Mouse (Mus musculus) kidney, adult 2 months (tissue): Measurements from ENCODE around the gene Igf2bp2. TPM values are rescaled to one million over a fixed set of nuclear protein-coding genes. Genes with fewer than 3 reads are reported as not detected.

ENCODE experiments used
- DNase-seq: peaks from one replicate; pipeline ENCODE4 v3.0.0; 2021
- H3K27ac ChIP-seq: fragments of 200-500 bp; 2 replicates; pipeline ENCODE4 v1.5.1; 2012; ENCODE audit warnings: low read depth, low read length, control low read depth, inconsistent platforms; ENCODE audit not compliant: insufficient read depth
- H3K27me3 ChIP-seq: fragments of 200-500 bp; replicated peaks from 2 replicates; pipeline ENCODE4 v1.6.1; 2012; ENCODE audit warnings: mild to moderate bottlenecking, moderate library complexity, low read length, inconsistent platforms; ENCODE audit not compliant: control insufficient read depth, insufficient read depth
- H3K36me3 ChIP-seq: fragments of 200-500 bp; 2 replicates; pipeline ENCODE4 v1.6.1; 2012; ENCODE audit warnings: mild to moderate bottlenecking, moderate library complexity, low read length, inconsistent platforms; ENCODE audit not compliant: control insufficient read depth, insufficient read depth
- H3K4me1 ChIP-seq: fragments of 200-500 bp; 2 replicates; pipeline ENCODE4 v1.6.1; 2011; ENCODE audit warnings: low read length; ENCODE audit not compliant: control insufficient read depth, insufficient read depth
- H3K4me3 ChIP-seq: fragments of 200-500 bp; 2 replicates; pipeline ENCODE4 v1.5.1; 2011; ENCODE audit warnings: mild to moderate bottlenecking, low read depth, low read length, control low read depth; ENCODE audit not compliant: insufficient read depth
- CTCF ChIP-seq: fragments of 200-500 bp; conservative IDR thresholded peaks from 2 replicates; pipeline ENCODE4 v1.5.1; 2011; ENCODE audit warnings: low read depth, mild to moderate bottlenecking, control low read depth, low read length, moderate library complexity, mixed read lengths; ENCODE audit not compliant: insufficient read depth, insufficient read length
- POLR2A ChIP-seq: fragments of 200-500 bp; IDR thresholded peaks from one replicate; pipeline ENCODE4 v1.6.1; 2011; ENCODE audit warnings: low read depth, low read length, control low read depth
- WGBS: fragments of 180-500 bp; shearing (Covaris S2); methylation state at CpG from one replicate; pipeline ENCODE4 v1.1.7; 2018; 5-methylcytosine and 5-hydroxymethylcytosine counted together
- polyA plus RNA-seq: library from polyadenylated mRNA; depleted of rRNA; stranded (reverse); fragments of >200 nt; gene quantifications from 2 replicates; pipeline ENCODE4 v1.2.3, GENCODE M21; 2012; rRNA removed

The Igf2bp2 gene
- polyA plus RNA-seq, 1 experiment: 2.3 TPM

DNA sequence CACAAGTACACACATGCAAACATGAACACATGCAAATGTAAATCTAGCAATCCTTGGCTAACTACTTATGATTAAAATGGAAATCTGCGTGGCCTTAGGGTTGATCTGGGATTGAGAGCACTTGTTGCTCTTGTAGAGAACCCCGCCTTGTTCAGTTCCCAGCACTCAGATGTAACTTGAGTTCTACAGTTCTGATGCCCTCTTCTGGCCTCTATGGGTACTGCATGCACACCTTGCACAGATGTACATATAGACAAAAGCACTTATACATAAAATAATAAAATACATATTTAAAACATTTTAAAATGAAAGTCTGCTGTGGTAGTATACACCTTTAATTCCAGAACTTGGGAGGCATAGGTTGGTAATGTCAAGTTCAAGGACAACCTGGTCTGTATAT is 141.0 kb downstream of the Igf2bp2 start:
- 98% methylated on average over 2 of the region's 2 CpGs for WGBS
- no peaks in the 10 kb centered on the region for H3K27me3 ChIP-seq
- no peak overlapping the region for H3K4me3 ChIP-seq
- H3K4me1 ChIP-seq: no peaks in the 10 kb centered on the region
- H3K36me3 ChIP-seq: peaks cover 8% of the 10 kb centered on the region
- no peak for TF ChIP-seq POLR2A
- peak; percentile 29; the same call in 1 of the 2 replicates for TF ChIP-seq CTCF
- no peak overlapping the region for H3K27ac ChIP-seq
- peak; percentile 6 for DNase-seq

DNA sequence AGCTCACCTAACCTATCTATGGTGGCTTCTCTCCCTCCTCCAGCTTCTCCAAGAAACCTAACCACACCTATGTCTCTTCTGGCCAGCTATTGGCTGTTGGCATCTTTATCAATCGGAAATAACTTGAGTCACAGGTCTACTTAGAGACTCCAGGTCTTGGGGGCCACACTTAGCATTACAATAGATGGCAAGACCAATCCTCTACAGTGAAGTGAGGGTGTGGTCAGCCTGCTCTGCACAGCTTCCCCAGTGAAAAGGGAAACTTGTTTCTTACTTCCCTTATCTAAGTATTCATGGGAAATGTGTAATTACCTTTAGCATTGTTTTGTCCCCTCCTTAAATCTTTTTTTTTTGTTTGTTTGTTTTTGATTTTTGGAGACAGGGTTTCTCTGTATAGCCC is 147.5 kb downstream of the Igf2bp2 start:
- Histone ChIP-seq H3K27me3 (no peaks in the 10 kb centered on the region), H3K36me3 (peaks cover 1% of the 10 kb centered on the region), H3K27ac (no peak overlapping the region), H3K4me1 (no peaks in the 10 kb centered on the region), H3K4me3 (no peak overlapping the region)
- 94% methylated on average over 1 of the region's 1 CpGs for WGBS
- no peak for DNase-seq
- TF ChIP-seq POLR2A (no peak), CTCF (no peak)

DNA sequence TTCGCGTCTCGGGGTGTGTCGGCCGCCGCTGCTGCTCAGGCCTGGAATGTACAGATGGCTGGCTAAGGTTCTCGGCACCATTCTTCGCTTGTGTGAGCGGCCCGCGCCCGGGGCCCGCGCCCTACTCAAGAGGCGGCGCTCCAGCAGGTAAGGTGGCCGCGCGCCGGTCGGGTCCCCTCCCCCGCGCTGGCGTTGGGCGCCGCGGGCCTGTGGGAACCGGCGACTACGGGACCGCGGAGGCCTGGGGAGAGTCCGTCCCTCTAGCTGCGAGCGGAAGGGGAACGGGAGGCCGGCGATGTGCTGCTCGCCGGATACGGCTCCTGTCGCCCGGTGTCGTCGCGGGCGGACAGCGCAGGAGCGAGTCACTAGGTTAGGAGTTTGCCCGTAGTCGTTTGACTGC is 153.5 kb downstream of the Igf2bp2 start:
- Histone ChIP-seq H3K27ac (0 out of 2 replicates have a peak overlapping the region, but pooled peaks have one; percentile 60), H3K36me3 (no peaks in the 10 kb centered on the region), H3K4me1 (peaks cover 4% of the 10 kb centered on the region; the same call in 1 of the 2 replicates), H3K27me3 (no peaks in the 10 kb centered on the region), H3K4me3 (peak overlapping the region; percentile 99)
- WGBS: under 1% methylated on average over 51 of the region's 51 CpGs
- no peak for DNase-seq
- TF ChIP-seq POLR2A (no peak), CTCF (no peak)

DNA sequence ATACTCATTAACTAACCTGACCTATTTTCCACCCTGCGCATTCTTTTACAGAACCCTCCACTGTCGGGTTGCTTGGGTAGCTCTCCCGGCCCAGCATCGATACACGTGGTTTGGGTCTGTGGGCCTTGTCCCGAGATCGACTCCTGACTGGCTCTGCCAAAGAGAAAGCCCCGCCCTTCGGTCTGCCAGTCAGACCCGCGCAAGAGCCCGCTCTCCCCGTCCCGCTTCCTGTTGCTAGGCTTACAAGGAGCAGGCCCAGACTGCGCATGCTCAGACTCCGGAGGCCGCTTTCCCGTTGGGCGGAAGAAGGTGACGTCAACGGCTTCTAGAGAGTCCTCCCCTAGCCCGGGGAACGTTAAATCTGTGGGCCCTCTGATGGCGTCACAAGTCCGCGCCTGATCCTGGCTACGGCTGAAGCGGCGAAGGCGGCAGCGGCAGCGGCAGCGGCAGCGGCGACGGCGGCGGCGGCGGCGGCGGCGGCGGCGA is 154.0 kb downstream of the Igf2bp2 start, which contains the start of gene Senp2:
TSS of gene Senp2 (plus strand) at position 386 of the 486 bp plus-strand sequence.
- peaks cover 4% of the 10 kb centered on the region; the same call in 1 of the 2 replicates for H3K4me1 ChIP-seq
- H3K4me3 ChIP-seq: peak within 1 kb of the TSS; percentile 99
- no peaks in the 10 kb centered on the region for H3K36me3 ChIP-seq
- 0 out of 2 replicates have a peak within 1 kb of the TSS, but pooled peaks have one; percentile 60 for H3K27ac ChIP-seq
- no peaks in the 10 kb centered on the region for H3K27me3 ChIP-seq
- WGBS: under 1% methylated on average over 45 of the region's 45 CpGs
- TF ChIP-seq POLR2A (peak; percentile 17), CTCF (no peak)
- peak; percentile 100 for DNase-seq

Other genes starting within 250 kb of the Igf2bp2 start
- 15.2 and 17.5 TPM in 2 replicates for gene Tmem41a, start 215.7 kb downstream of the Igf2bp2 start, polyA plus RNA-seq
- gene Liph, start 167.6 kb downstream of the Igf2bp2 start, polyA plus RNA-seq: 0.41 and 0.45 TPM in 2 replicates
- 7.1 and 8.2 TPM in 2 replicates for gene Senp2, start 153.8 kb downstream of the Igf2bp2 start, polyA plus RNA-seq
- gene Tra2b, start 102.7 kb upstream of the Igf2bp2 start, polyA plus RNA-seq: 19.4 and 29.1 TPM in 2 replicates